Mouse (Mus musculus): ENCODE results near the gene Gpd2. TPM values are rescaled to one million over a fixed set of nuclear protein-coding genes. Genes with fewer than 3 reads are reported as not detected.

The Gpd2 gene
- polyA plus RNA-seq (2012; ENCODE audit: low replicate concordance), result 2.3 and 4.4 TPM in 2 replicates

GRCm38 (mm10) chr2:57237475-57237919 lies at the start of gene Gpd2:
Gpd2 (plus strand) TSS chr2:57237635.

Other genes starting within 250 kb of the Gpd2 start
- gene Nr4a2, start 113.6 kb upstream of the Gpd2 start, polyA plus RNA-seq (2012; ENCODE audit: low replicate concordance), result 0.58 and 0.94 TPM in 2 replicates